ENCODE assay signal across 19 mouse cellular contexts in genomic region chr7:12987409-12988189, GRCm38 (mm10). TPM values are rescaled to one million over a fixed set of nuclear protein-coding genes. Genes with fewer than 3 reads are reported as not detected.
A peak's percentile ranks its signal among the peaks of the same experiment; 100 is the strongest.
DNase-seq lines count a peak whose midpoint lies in the region; ATAC-seq and TF ChIP-seq lines count a peak whose summit lies in the region.
"Had no signal": no experiment of that assay in that cellular context is flagged by ENCODE, and none has a peak within 500 bp of the region (broad histone marks: within the 10 kb centered on the region; RNA-seq: fewer than 3 reads in every experiment).

No protein-coding gene starts in this region.

- H3K4me1 ChIP-seq in heart, embryonic 12.5 days (replicated peaks): no peaks in the 10 kb centered on the region
- H3K4me1 ChIP-seq in bone marrow macrophage, adult 2 months (ENCODE audit: control insufficient read depth, insufficient read depth, low read length): peaks cover 24% of the 10 kb centered on the region
- H3K4me1 ChIP-seq in liver, embryonic 11.5 days (replicated peaks; ENCODE audit: control insufficient read depth, insufficient read depth, low read length): peaks cover 13% of the 10 kb centered on the region
- H3K4me1 ChIP-seq: embryonic facial prominence, embryonic 15.5 days; limb, embryonic 15.5 days had no signal

- H3K27ac ChIP-seq in heart, embryonic 12.5 days (ENCODE audit: poor library complexity, severe bottlenecking): no peak overlapping the region
- peak overlapping the region; percentile 67 for H3K27ac ChIP-seq in bone marrow macrophage, adult 2 months (ENCODE audit: insufficient read depth, low read depth, low read length)
- H3K27ac ChIP-seq in liver, embryonic 11.5 days (ENCODE audit: low read depth, low read length): peak overlapping the region; percentile 71
- H3K27ac ChIP-seq: embryonic facial prominence, embryonic 15.5 days; limb, embryonic 15.5 days had no signal

- H3K4me2 ChIP-seq in heart, embryonic 12.5 days: no peak overlapping the region
- peak overlapping the region; percentile 26 for H3K4me2 ChIP-seq in liver, embryonic 11.5 days
- H3K4me2 ChIP-seq: embryonic facial prominence, embryonic 15.5 days; limb, embryonic 15.5 days; midbrain, embryonic 11.5 days had no signal

- no peaks in the 10 kb centered on the region for H3K9me3 ChIP-seq in heart, embryonic 12.5 days (replicated peaks)
- no peaks in the 10 kb centered on the region for H3K9me3 ChIP-seq in liver, embryonic 11.5 days (ENCODE audit: control insufficient read depth, low read length)
- H3K9me3 ChIP-seq: embryonic facial prominence, embryonic 15.5 days; limb, embryonic 15.5 days had no signal

- TF ChIP-seq CTCF in bone marrow macrophage, adult 2 months (IDR thresholded peaks at IDR 0.05; ENCODE audit: low read depth, low read length): no peak

- WGBS in heart, embryonic 12.5 days: 66% methylated on average over 8 of the region's 8 CpGs
- 58% methylated on average over 8 of the region's 8 CpGs for WGBS in liver, embryonic 11.5 days

- peaks cover 2% of the 10 kb centered on the region; the same call in 1 of the 2 replicates for H3K36me3 ChIP-seq in heart, embryonic 12.5 days
- H3K36me3 ChIP-seq in liver, embryonic 11.5 days (ENCODE audit: control insufficient read depth, insufficient read depth, low read length): no peaks in the 10 kb centered on the region
- H3K36me3 ChIP-seq: embryonic facial prominence, embryonic 15.5 days had no signal

- DNase-seq in heart, adult 18-20 months: no peak
- DNase-seq in liver, embryonic 11.5 days (ENCODE audit: low spot score): no peak
- DNase-seq in layer of hippocampus, postnatal 36 days: no peak
- DNase-seq in retina, postnatal 1 day: no peak
- DNase-seq: adrenal gland, postnatal 14 days; cerebellum, adult 9-11 months; gastrocnemius, postnatal 36 days; heart, postnatal 4 days; kidney, adult 9 months; right cerebral cortex, postnatal 4 days had no signal

- H3K27me3 ChIP-seq in heart, embryonic 12.5 days (replicated peaks): no peaks in the 10 kb centered on the region
- no peaks in the 10 kb centered on the region for H3K27me3 ChIP-seq in liver, embryonic 11.5 days (replicated peaks; ENCODE audit: control insufficient read depth, insufficient read depth, low read length)
- H3K27me3 ChIP-seq: embryonic facial prominence, embryonic 15.5 days; limb, embryonic 15.5 days had no signal

- H3K9ac ChIP-seq in heart, embryonic 12.5 days: no peak overlapping the region
- no peak overlapping the region for H3K9ac ChIP-seq in liver, embryonic 11.5 days (ENCODE audit: low read depth, low read length)
- H3K9ac ChIP-seq: embryonic facial prominence, embryonic 15.5 days; limb, embryonic 15.5 days had no signal

- TF ChIP-seq POLR2A in bone marrow macrophage, adult 2 months (IDR thresholded peaks at IDR 0.05; ENCODE audit: borderline replicate concordance, low read depth, low read length): no peak

- H3K4me3 ChIP-seq in heart, embryonic 12.5 days: no peak overlapping the region
- no peak overlapping the region for H3K4me3 ChIP-seq in bone marrow macrophage, adult 2 months (ENCODE audit: insufficient read depth, low read length)
- no peak overlapping the region for H3K4me3 ChIP-seq in liver, embryonic 11.5 days (ENCODE audit: low read depth, low read length)
- H3K4me3 ChIP-seq: embryonic facial prominence, embryonic 15.5 days; limb, embryonic 15.5 days had no signal

- 0 out of 2 replicates have a peak, but pooled peaks have one; percentile 43 for ATAC-seq in heart, embryonic 12.5 days (ENCODE audit: insufficient number of reproducible peaks, low FRiP score)
- ATAC-seq in liver, embryonic 11.5 days (replicated peaks; ENCODE audit: low FRiP score): peak; percentile 86
- peak; percentile 24; the same call in 1 of the 2 replicates for ATAC-seq in megakaryocyte progenitor cell, adult 5-6 weeks (replicated peaks; ENCODE audit: poor library complexity)
- ATAC-seq: forebrain, embryonic 14.5 days had no signal

RNA-seq across cellular contexts. Expression of gene Zfp446, which starts 10.0 kb away (rescaled TPM):
- 6.4 and 7.2 TPM in 2 replicates for polyA plus RNA-seq in heart, embryonic 12.5 days (2016; fragmentation: Nextera tagmentation; extraction: Ambion mirVana)
- total RNA-seq in heart, adult 18-20 months (2021): 1 to 10 TPM; 2.1 to 2.2 TPM
- 2.6 and 3.6 TPM in 2 replicates for polyA plus RNA-seq in bone marrow macrophage, adult 2 months (2012; ENCODE audit: insufficient read depth, insufficient read length, missing spikeins)
- polyA plus RNA-seq in liver, embryonic 11.5 days (2014; fragmentation: Nextera tagmentation; extraction: Ambion mirVana): 6.9 and 7.0 TPM in 2 replicates
- 3.1 and 4.4 TPM in 2 replicates for total RNA-seq in megakaryocyte progenitor cell, adult 5-6 weeks (2015)
- 2.6 and 3.3 TPM in 2 replicates for total RNA-seq in megakaryocyte progenitor cell, adult 5-6 weeks (2017)
- 1 to 10 TPM; 8.6 to 9.3 TPM for total RNA-seq in layer of hippocampus, postnatal 36 days (2021)

RNA-seq across cellular contexts. Expression of gene Slc27a5, which starts 10.4 kb away (rescaled TPM):
- 0.22 TPM in 1 of 2 replicates, not detected in the other for polyA plus RNA-seq in heart, embryonic 12.5 days (2016; fragmentation: Nextera tagmentation; extraction: Ambion mirVana)
- total RNA-seq in heart, adult 18-20 months (2021): not detected
- polyA plus RNA-seq in bone marrow macrophage, adult 2 months (2012; ENCODE audit: insufficient read depth, insufficient read length, missing spikeins): not detected in 2 replicates
- 0.52 and 1.1 TPM in 2 replicates for polyA plus RNA-seq in liver, embryonic 11.5 days (2014; fragmentation: Nextera tagmentation; extraction: Ambion mirVana)
- total RNA-seq in megakaryocyte progenitor cell, adult 5-6 weeks (2015): not detected in 2 replicates
- not detected in 2 replicates for total RNA-seq in megakaryocyte progenitor cell, adult 5-6 weeks (2017)
- under 1 TPM in 1 of 2 experiments, not detected in 1; 0.20 TPM for total RNA-seq in layer of hippocampus, postnatal 36 days (2021)
- total RNA-seq: gastrocnemius, postnatal 36 days; heart, postnatal 4 days; left cerebral cortex, postnatal 25 days had no signal
- polyA plus RNA-seq: heart, embryonic 14.5 days; midbrain, embryonic 11.5 days had no signal

RNA-seq across cellular contexts. Expression of gene Trim28, which starts 11.3 kb away (rescaled TPM):
- 221 and 228 TPM in 2 replicates for polyA plus RNA-seq in heart, embryonic 12.5 days (2016; fragmentation: Nextera tagmentation; extraction: Ambion mirVana)
- total RNA-seq in heart, adult 18-20 months (2021): 10 to 100 TPM; 93.5 to 96.6 TPM
- 165 and 177 TPM in 2 replicates for polyA plus RNA-seq in bone marrow macrophage, adult 2 months (2012; ENCODE audit: insufficient read depth, insufficient read length, missing spikeins)
- 339 and 346 TPM in 2 replicates for polyA plus RNA-seq in liver, embryonic 11.5 days (2014; fragmentation: Nextera tagmentation; extraction: Ambion mirVana)
- 389 and 409 TPM in 2 replicates for total RNA-seq in megakaryocyte progenitor cell, adult 5-6 weeks (2015)
- 506 and 507 TPM in 2 replicates for total RNA-seq in megakaryocyte progenitor cell, adult 5-6 weeks (2017)
- total RNA-seq in layer of hippocampus, postnatal 36 days (2021): 100 to 1,000 TPM; 235 to 241 TPM

RNA-seq across cellular contexts. Expression of gene Zfp324, which starts 22.0 kb away (rescaled TPM):
- polyA plus RNA-seq in heart, embryonic 12.5 days (2016; fragmentation: Nextera tagmentation; extraction: Ambion mirVana): 7.8 and 8.0 TPM in 2 replicates
- 1 to 10 TPM; 2.3 to 2.4 TPM for total RNA-seq in heart, adult 18-20 months (2021)
- 3.8 and 3.9 TPM in 2 replicates for polyA plus RNA-seq in bone marrow macrophage, adult 2 months (2012; ENCODE audit: insufficient read depth, insufficient read length, missing spikeins)
- polyA plus RNA-seq in liver, embryonic 11.5 days (2014; fragmentation: Nextera tagmentation; extraction: Ambion mirVana): 6.6 and 7.7 TPM in 2 replicates
- total RNA-seq in megakaryocyte progenitor cell, adult 5-6 weeks (2015): 3.9 and 4.0 TPM in 2 replicates
- 6.5 and 8.5 TPM in 2 replicates for total RNA-seq in megakaryocyte progenitor cell, adult 5-6 weeks (2017)
- total RNA-seq in layer of hippocampus, postnatal 36 days (2021): 10 to 100 TPM; 11.6 to 13.1 TPM

RNA-seq across cellular contexts. Expression of gene Zbtb45, which starts 22.2 kb away (rescaled TPM):
- polyA plus RNA-seq in heart, embryonic 12.5 days (2016; fragmentation: Nextera tagmentation; extraction: Ambion mirVana): 16.2 and 18.7 TPM in 2 replicates
- 1 to 10 TPM; 7.3 to 7.4 TPM for total RNA-seq in heart, adult 18-20 months (2021)
- 15.6 and 17.3 TPM in 2 replicates for polyA plus RNA-seq in bone marrow macrophage, adult 2 months (2012; ENCODE audit: insufficient read depth, insufficient read length, missing spikeins)
- polyA plus RNA-seq in liver, embryonic 11.5 days (2014; fragmentation: Nextera tagmentation; extraction: Ambion mirVana): 27.5 and 27.9 TPM in 2 replicates
- 11.4 and 13.8 TPM in 2 replicates for total RNA-seq in megakaryocyte progenitor cell, adult 5-6 weeks (2015)
- 7.8 and 9.8 TPM in 2 replicates for total RNA-seq in megakaryocyte progenitor cell, adult 5-6 weeks (2017)
- total RNA-seq in layer of hippocampus, postnatal 36 days (2021): 10 to 100 TPM; 33.6 to 37.8 TPM

Comparison
In these comparisons a context has a peak if more than half of its experiments do, and no peak if none do; other contexts are left out.
1. ATAC-seq: peak in every context shown above with its lines; median percentile 86 in liver, embryonic 11.5 days; 43 in heart, embryonic 12.5 days; 24 in megakaryocyte progenitor cell, adult 5-6 weeks.